Mouse (Mus musculus) liver, embryonic 14.5 days (tissue): Measurements from ENCODE around the gene Gm20906. TPM values are rescaled to one million over a fixed set of nuclear protein-coding genes. Genes with fewer than 3 reads are reported as not detected.
"Not testable (repeated sequence)": the region's sequence is repeated elsewhere in the genome, so short reads cannot be mapped to it uniquely, and the experiment has no call there.

Experiments used
- ATAC-seq: fragments of 200-750 bp; cut with Nextera tagmentation; 2 replicates; pipeline ENCODE4 v1.8.0; 2017; ENCODE audit warnings: moderate number of reproducible peaks, mild to moderate bottlenecking, moderate library complexity; ENCODE audit not compliant: insufficient read depth
- DNase-seq, 3 experiments: peaks; one replicate each; pipeline ENCODE4 v3.0.0-alpha.2; 2012 to 2013; ENCODE audit warnings: low read depth in 3 of 3, low spot score in 3 of 3
- H3K27ac ChIP-seq: fragments of 300-500 bp; sonication (generic); 2 replicates; pipeline ENCODE4 v1.5.1; 2014; ENCODE audit warnings: moderate library complexity, mild to moderate bottlenecking, control low read depth, inconsistent platforms
- H3K27me3 ChIP-seq: fragments of 300-500 bp; sonication (generic); 2 replicates; pipeline ENCODE4 v1.6.1; 2014; ENCODE audit warnings: mild to moderate bottlenecking, low read length, moderate library complexity; ENCODE audit not compliant: control insufficient read depth, insufficient read depth
- H3K36me3 ChIP-seq: fragments of 300-500 bp; sonication (generic); replicated peaks from 2 replicates; pipeline ENCODE4 v1.6.1; 2014; ENCODE audit warnings: low read depth; ENCODE audit not compliant: control insufficient read depth, insufficient read depth
- H3K4me1 ChIP-seq, 2 experiments: fragments of 200-500 bp in 1 of 2; fragments of 300-500 bp in 1 of 2; sonication (generic) in 1 of 2; replicated peaks; 2 replicates each; pipeline ENCODE4 v1.6.1; 2012 to 2014; ENCODE audit warnings: antibody characterized with exemption in 1 of 2, inconsistent platforms in 1 of 2, low read length in 1 of 2; ENCODE audit not compliant: control insufficient read depth in 2 of 2, insufficient read depth in 2 of 2
- H3K4me2 ChIP-seq: fragments of 300-500 bp; sonication (generic); 2 replicates; pipeline ENCODE4 v1.6.1; 2014; ENCODE audit warnings: low read depth, mild to moderate bottlenecking, control low read depth, moderate library complexity
- H3K4me3 ChIP-seq, 2 experiments: fragments of 200-500 bp in 1 of 2; fragments of 300-500 bp in 1 of 2; sonication (generic) in 1 of 2; 2 replicates each; pipeline ENCODE4 v1.5.1; 2012 to 2014; ENCODE audit warnings: low read depth in 2 of 2, low read length in 2 of 2, mild to moderate bottlenecking in 2 of 2, control low read depth in 1 of 2, inconsistent platforms in 1 of 2, moderate library complexity in 1 of 2; ENCODE audit not compliant: insufficient read depth in 1 of 2
- H3K9ac ChIP-seq: fragments of 300-500 bp; sonication (generic); replicated peaks from 2 replicates; pipeline ENCODE4 v1.6.1; 2014; ENCODE audit warnings: mild to moderate bottlenecking, control low read depth, moderate library complexity
- H3K9me3 ChIP-seq: fragments of 300-500 bp; sonication (generic); 2 replicates; pipeline ENCODE4 v1.6.1; 2016; ENCODE audit warnings: low read length, mixed read lengths; ENCODE audit not compliant: control insufficient read depth
- WGBS: fragments of 180-500 bp; shearing (Covaris S2); extraction: QIAGEN DNeasy Blood & Tissue Kit; methylation state at CpG from one replicate; pipeline ENCODE4 v1.1.7; 2014; ENCODE audit not compliant: insufficient replicate concordance; 5-methylcytosine and 5-hydroxymethylcytosine counted together
- polyA plus RNA-seq, 2 experiments: library from polyadenylated mRNA; depleted of rRNA in 1 of 2; stranded (reverse) in 1 of 2; unstranded in 1 of 2; fragments of >200 nt; fragmentation: Nextera tagmentation in 1 of 2; extraction: Ambion mirVana in 1 of 2; gene quantifications; 2 replicates each; pipeline versions ENCODE4 v1.2.1 to v1.2.3; 2012 to 2014

Gene Gm20906
- polyA plus RNA-seq (2012; rRNA removed) = not detected in 2 replicates
- polyA plus RNA-seq (2014; fragmentation: Nextera tagmentation; extraction: Ambion mirVana) = not detected in 2 replicates

- not testable (repeated sequence) for ATAC-seq, H3K9ac ChIP-seq, H3K27ac ChIP-seq, H3K4me2 ChIP-seq, H3K36me3 ChIP-seq, H3K4me3 ChIP-seq, H3K4me1 ChIP-seq, DNase-seq, H3K27me3 ChIP-seq, H3K9me3 ChIP-seq
- no CpG with 5 or more reads among the region's 6 CpGs for WGBS
Measured at GRCm38 (mm10) chrY:87550666-87551065, at the start of gene Gm20906. TSS of gene Gm20906 (plus strand) at chrY:87550966.
